Mouse (Mus musculus): ENCODE data around the gene Ints7. TPM values are rescaled to one million over a fixed set of nuclear protein-coding genes. Genes with fewer than 3 reads are reported as not detected.

The Ints7 gene
- polyA plus RNA-seq, 1 experiment from 2014 or later = 64.4 TPM

- H3K4me1 ChIP-seq = no peaks in the 10 kb centered on the region
- WGBS = 83% methylated on average over 9 of the region's 9 CpGs
- H3K9ac ChIP-seq = no peak overlapping the region
- no peak overlapping the region for H3K27ac ChIP-seq
- ATAC-seq (ENCODE audit: low FRiP score) = no peak
- no peak overlapping the region for H3K4me2 ChIP-seq (replicated peaks)
- no peaks in the 10 kb centered on the region for H3K27me3 ChIP-seq
- no peaks in the 10 kb centered on the region for H3K9me3 ChIP-seq (replicated peaks)
- H3K4me3 ChIP-seq = no peak overlapping the region
- H3K36me3 ChIP-seq = no peaks in the 10 kb centered on the region
These were observed 92.6 kb downstream of the Ints7 start for GRCm38 (mm10) chr1:191668030-191668429.

Other genes starting within 250 kb of the Ints7 start
- 34.2 and 35.1 TPM in 2 replicates for gene Tmem206, start 249.7 kb upstream of the Ints7 start, polyA plus RNA-seq (2016; fragmentation: Nextera tagmentation; extraction: Ambion mirVana)
- 13.9 and 14.9 TPM in 2 replicates for gene Ppp2r5a, start 172.4 kb upstream of the Ints7 start, polyA plus RNA-seq (2016; fragmentation: Nextera tagmentation; extraction: Ambion mirVana)
- 38.9 and 39.9 TPM in 2 replicates for gene Dtl, start 92 bp upstream of the Ints7 start, polyA plus RNA-seq (2016; fragmentation: Nextera tagmentation; extraction: Ambion mirVana)
- 44.4 and 47.8 TPM in 2 replicates for gene Lpgat1, start 142.2 kb downstream of the Ints7 start, polyA plus RNA-seq (2016; fragmentation: Nextera tagmentation; extraction: Ambion mirVana)
- gene Nek2, start 245.8 kb downstream of the Ints7 start, polyA plus RNA-seq (2016; fragmentation: Nextera tagmentation; extraction: Ambion mirVana) = 26.0 and 29.8 TPM in 2 replicates